Mouse (Mus musculus): ENCODE measurements around the gene Rapgefl1. TPM values are rescaled to one million over a fixed set of nuclear protein-coding genes. Genes with fewer than 3 reads are reported as not detected.

The Rapgefl1 gene
- 1.1 and 1.5 TPM in 2 replicates for polyA plus RNA-seq (2015; fragmentation: Nextera tagmentation; extraction: Ambion mirVana)

- Histone ChIP-seq H3K36me3 (ENCODE audit: insufficient read depth, low read length) (peaks cover 10% of the 10 kb centered on the region; the same call in 1 of the 2 replicates), H3K27me3 (replicated peaks; ENCODE audit: insufficient read depth, low read length) (peaks cover 5% of the 10 kb centered on the region), H3K9me3 (ENCODE audit: low read length) (no peaks in the 10 kb centered on the region), H3K4me2 (replicated peaks; ENCODE audit: low read depth, low read length) (peak within 1 kb of the TSS; percentile 99), H3K9ac (replicated peaks; ENCODE audit: low read depth) (peak within 1 kb of the TSS; percentile 52; the same call in 1 of the 2 replicates), H3K4me1 (ENCODE audit: insufficient read depth, low read depth, low read length) (0 out of 2 replicates have a peak, but pooled peaks cover 4% of the 10 kb centered on the region), H3K4me3 (ENCODE audit: low read depth, low read length) (peak within 1 kb of the TSS; percentile 61), H3K27ac (ENCODE audit: low read length) (peak within 1 kb of the TSS; percentile 32; the same call in 1 of the 2 replicates)
- DNase-seq (ENCODE audit: low spot score) (peak; percentile 90), ATAC-seq (peak; percentile 94)
- 0% methylated on average over 36 of the region's 48 CpGs for WGBS
- TF ChIP-seq CTCF (IDR thresholded peaks at IDR 0.05): no peak
- TF ChIP-seq EP300 (IDR thresholded peaks at IDR 0.05): no peak
These were observed at the start of gene Rapgefl1 for GRCm38 (mm10) chr11:98836651-98837141. Gene Rapgefl1 (plus strand): TSS chr11:98836785.

DNA sequence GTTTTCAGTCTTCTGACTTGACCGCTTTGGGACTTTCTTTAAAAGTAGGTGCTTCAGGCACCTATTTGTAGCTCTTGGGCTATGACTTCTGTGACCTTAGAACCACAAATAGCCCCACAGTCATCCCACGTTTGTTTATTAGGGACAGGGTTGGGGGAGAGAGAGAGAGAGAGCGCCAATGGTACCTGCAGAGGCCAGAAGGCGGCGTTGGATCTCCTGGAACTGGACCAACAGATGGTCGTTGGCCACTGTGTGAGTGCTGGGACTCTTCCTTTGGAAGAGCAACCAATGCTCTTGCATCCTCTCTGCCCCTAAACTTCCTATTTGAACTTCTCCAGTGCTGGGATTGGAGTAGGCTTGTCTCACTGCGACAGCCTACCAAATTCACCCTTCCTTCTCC, 49.4 kb upstream of the Rapgefl1 start:
- no peaks in the 10 kb centered on the region for H3K27me3 ChIP-seq (replicated peaks; ENCODE audit: insufficient read depth, low read length)
- H3K9me3 ChIP-seq (ENCODE audit: low read length): no peaks in the 10 kb centered on the region
- ATAC-seq: no peak
- H3K4me3 ChIP-seq (ENCODE audit: low read depth, low read length): no peak overlapping the region
- no peak overlapping the region; the same call in 1 of the 2 replicates for H3K27ac ChIP-seq (ENCODE audit: low read length)
- 16% methylated on average over 7 of the region's 7 CpGs for WGBS
- H3K36me3 ChIP-seq (ENCODE audit: insufficient read depth, low read length): no peaks in the 10 kb centered on the region
- H3K9ac ChIP-seq (replicated peaks; ENCODE audit: low read depth): no peak overlapping the region
- no peak for DNase-seq (ENCODE audit: low spot score)
- H3K4me2 ChIP-seq (replicated peaks; ENCODE audit: low read depth, low read length): no peak overlapping the region
- TF ChIP-seq CTCF (IDR thresholded peaks at IDR 0.05): no peak
- TF ChIP-seq EP300 (IDR thresholded peaks at IDR 0.05): no peak
- peaks cover 39% of the 10 kb centered on the region for H3K4me1 ChIP-seq (ENCODE audit: insufficient read depth, low read depth, low read length)

GRCm38 (mm10) chr11:98787691-98788090, 48.9 kb upstream of the Rapgefl1 start:
- 95% methylated on average over 1 of the region's 1 CpGs for WGBS

GRCm38 (mm10) chr11:98788139-98788538, 48.4 kb upstream of the Rapgefl1 start:
- WGBS: 81% methylated on average over 5 of the region's 5 CpGs
- ATAC-seq (no peak), DNase-seq (ENCODE audit: low spot score) (no peak)
- Histone ChIP-seq H3K9me3 (ENCODE audit: low read length) (no peaks in the 10 kb centered on the region), H3K4me2 (replicated peaks; ENCODE audit: low read depth, low read length) (no peak overlapping the region; the same call in 1 of the 2 replicates), H3K27ac (ENCODE audit: low read length) (peak overlapping the region; percentile 84), H3K4me3 (ENCODE audit: low read depth, low read length) (no peak overlapping the region), H3K36me3 (ENCODE audit: insufficient read depth, low read length) (no peaks in the 10 kb centered on the region), H3K4me1 (ENCODE audit: insufficient read depth, low read depth, low read length) (peaks cover 30% of the 10 kb centered on the region), H3K9ac (replicated peaks; ENCODE audit: low read depth) (no peak overlapping the region), H3K27me3 (replicated peaks; ENCODE audit: insufficient read depth, low read length) (no peaks in the 10 kb centered on the region)
- TF ChIP-seq EP300 (IDR thresholded peaks at IDR 0.05) (no peak), CTCF (IDR thresholded peaks at IDR 0.05) (no peak)

More at GRCm38 (mm10) chr11:98787691-98788090, 48.9 kb upstream of the Rapgefl1 start:
- TF ChIP-seq EP300 (IDR thresholded peaks at IDR 0.05) (no peak), CTCF (IDR thresholded peaks at IDR 0.05) (peak; percentile 72)
- H3K27ac ChIP-seq (ENCODE audit: low read length): no peak overlapping the region; the same call in 1 of the 2 replicates
- DNase-seq (ENCODE audit: low spot score): peak; percentile 52
- H3K9me3 ChIP-seq (ENCODE audit: low read length): no peaks in the 10 kb centered on the region
- peaks cover 34% of the 10 kb centered on the region for H3K4me1 ChIP-seq (ENCODE audit: insufficient read depth, low read depth, low read length)
- H3K4me3 ChIP-seq (ENCODE audit: low read depth, low read length): no peak overlapping the region
- H3K27me3 ChIP-seq (replicated peaks; ENCODE audit: insufficient read depth, low read length): no peaks in the 10 kb centered on the region
- H3K9ac ChIP-seq (replicated peaks; ENCODE audit: low read depth): no peak overlapping the region
- H3K4me2 ChIP-seq (replicated peaks; ENCODE audit: low read depth, low read length): no peak overlapping the region
- ATAC-seq: no peak
- no peaks in the 10 kb centered on the region for H3K36me3 ChIP-seq (ENCODE audit: insufficient read depth, low read length)

- Histone ChIP-seq H3K27ac (ENCODE audit: low read length) (peak overlapping the region; percentile 84), H3K36me3 (ENCODE audit: insufficient read depth, low read length) (no peaks in the 10 kb centered on the region), H3K9ac (replicated peaks; ENCODE audit: low read depth) (0 out of 2 replicates have a peak overlapping the region, but pooled peaks have one; percentile 4), H3K27me3 (replicated peaks; ENCODE audit: insufficient read depth, low read length) (no peaks in the 10 kb centered on the region), H3K4me2 (replicated peaks; ENCODE audit: low read depth, low read length) (peak overlapping the region; percentile 82), H3K9me3 (ENCODE audit: low read length) (no peaks in the 10 kb centered on the region), H3K4me1 (ENCODE audit: insufficient read depth, low read depth, low read length) (peaks cover 27% of the 10 kb centered on the region), H3K4me3 (ENCODE audit: low read depth, low read length) (peak overlapping the region; percentile 41)
- TF ChIP-seq EP300 (IDR thresholded peaks at IDR 0.05): peak; percentile 54; the same call in 1 of the 2 replicates
- TF ChIP-seq CTCF (IDR thresholded peaks at IDR 0.05): peak; percentile 89
- peak; percentile 99 for DNase-seq (ENCODE audit: low spot score)
- WGBS: 7% methylated on average over 17 of the region's 18 CpGs
- peak; percentile 73 for ATAC-seq
These were observed 47.9 kb upstream of the Rapgefl1 start for GRCm38 (mm10) chr11:98788550-98789218.

DNA sequence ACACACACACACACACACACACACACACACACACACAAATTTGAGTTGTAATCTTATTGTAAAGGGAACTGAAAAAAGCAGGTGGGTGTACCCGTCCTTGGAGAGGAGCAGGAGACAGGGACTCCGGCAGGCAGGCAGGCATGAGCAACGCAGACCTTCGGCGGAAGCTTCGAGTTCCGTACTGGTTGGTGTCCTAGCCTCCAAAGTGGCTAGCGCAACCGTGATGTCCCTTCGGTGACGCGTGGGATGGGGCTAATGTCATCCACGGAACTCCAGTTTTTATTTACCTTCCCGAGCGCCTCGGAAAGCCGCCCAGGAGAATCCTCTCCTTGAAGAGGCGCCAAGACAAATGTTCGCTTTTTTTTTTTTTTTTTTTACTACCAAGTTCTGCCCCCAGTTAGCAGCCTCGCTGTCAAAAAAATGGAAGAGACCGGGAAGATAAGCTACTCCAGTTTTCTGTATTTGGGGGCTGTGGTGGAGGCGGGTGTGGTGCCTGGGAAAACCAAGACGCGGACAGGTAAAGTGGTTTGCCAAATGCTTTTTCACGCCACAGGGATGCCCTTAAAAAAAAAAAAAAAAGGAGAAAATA, 47.3 kb upstream of the Rapgefl1 start:
- no peaks in the 10 kb centered on the region for H3K36me3 ChIP-seq (ENCODE audit: insufficient read depth, low read length)
- no peak; the same call in 1 of the 2 replicates for TF ChIP-seq EP300 (IDR thresholded peaks at IDR 0.05)
- TF ChIP-seq CTCF (IDR thresholded peaks at IDR 0.05): no peak
- DNase-seq (ENCODE audit: low spot score) (no peak), ATAC-seq (no peak)
- H3K9ac ChIP-seq (replicated peaks; ENCODE audit: low read depth): peak overlapping the region; percentile 32; the same call in 1 of the 2 replicates
- peak overlapping the region; percentile 41 for H3K4me3 ChIP-seq (ENCODE audit: low read depth, low read length)
- WGBS: under 1% methylated on average over 25 of the region's 25 CpGs
- H3K4me1 ChIP-seq (ENCODE audit: insufficient read depth, low read depth, low read length): peaks cover 21% of the 10 kb centered on the region
- no peaks in the 10 kb centered on the region for H3K9me3 ChIP-seq (ENCODE audit: low read length)
- no peaks in the 10 kb centered on the region for H3K27me3 ChIP-seq (replicated peaks; ENCODE audit: insufficient read depth, low read length)
- H3K27ac ChIP-seq (ENCODE audit: low read length): peak overlapping the region; percentile 64
- peak overlapping the region; percentile 82 for H3K4me2 ChIP-seq (replicated peaks; ENCODE audit: low read depth, low read length)

Data from lung, postnatal 0 days (tissue).